Mouse (Mus musculus): Measurements from ENCODE around the gene Gadd45b. TPM values are rescaled to one million over a fixed set of nuclear protein-coding genes. Genes with fewer than 3 reads are reported as not detected.
A peak's percentile ranks its signal among the peaks of the same experiment; 100 is the strongest.

Gene Gadd45b
- total RNA-seq, 2 experiments from 2014 or later, result 8.2 to 14.1 TPM

- intact Hi-C loops (cut with DNase I), result no loop called here
- no peak for DNase-seq (ENCODE audit: low spot score)
Measured at GRCm38 (mm10) chr10:80904004-80904693, 25.7 kb upstream of the Gadd45b start.

- DNase-seq (ENCODE audit: low spot score), result no peak
- intact Hi-C loops (cut with DNase I), result no loop called here
Measured at GRCm38 (mm10) chr10:80904709-80905108, 25.2 kb upstream of the Gadd45b start.

GRCm38 (mm10) chr10:80909375-80910162, 20.3 kb upstream of the Gadd45b start:
- no peak for DNase-seq (ENCODE audit: low spot score)
- intact Hi-C loops (cut with DNase I), result no loop called here

- intact Hi-C loops (cut with DNase I), result no loop called here
- no peak for DNase-seq (ENCODE audit: low spot score)
Measured at GRCm38 (mm10) chr10:80911354-80911753, 18.5 kb upstream of the Gadd45b start.

- DNase-seq (ENCODE audit: low spot score), result no peak
- intact Hi-C loops (cut with DNase I), result no loop called here
Measured at GRCm38 (mm10) chr10:80911891-80912290, 18.0 kb upstream of the Gadd45b start.

- DNase-seq (ENCODE audit: low spot score), result no peak
- intact Hi-C loops (cut with DNase I), result no loop called here
Measured at GRCm38 (mm10) chr10:80913364-80914011, 16.4 kb upstream of the Gadd45b start.

- DNase-seq (ENCODE audit: low spot score), result no peak
- intact Hi-C loops (cut with DNase I), result no loop called here
Measured at GRCm38 (mm10) chr10:80914253-80914656, 15.6 kb upstream of the Gadd45b start.

- intact Hi-C loops (cut with DNase I), result no loop called here
Measured at GRCm38 (mm10) chr10:80915260-80915659, 14.6 kb upstream of the Gadd45b start.

GRCm38 (mm10) chr10:80915736-80916135, 14.1 kb upstream of the Gadd45b start:
- intact Hi-C loops (cut with DNase I), result no loop called here
- no peak for DNase-seq (ENCODE audit: low spot score)

More at GRCm38 (mm10) chr10:80915260-80915659, 14.6 kb upstream of the Gadd45b start:
- no peak for DNase-seq (ENCODE audit: low spot score)

- no peak for DNase-seq (ENCODE audit: low spot score)
- intact Hi-C loops (cut with DNase I), result no loop called here
Measured at GRCm38 (mm10) chr10:80917336-80917778, 12.5 kb upstream of the Gadd45b start.

- DNase-seq (ENCODE audit: low spot score), result no peak
- intact Hi-C loops (cut with DNase I), result loop anchor here (2.0 kb wide), 1 partner anchor 15 kb away; no protein-coding TSS in a partner anchor
Measured at GRCm38 (mm10) chr10:80917779-80918434, 12.0 kb upstream of the Gadd45b start, which contains the start of gene Lmnb2. Gene Lmnb2, minus strand, starts transcription at chr10:80918245.

GRCm38 (mm10) chr10:80921923-80922322, 8.0 kb upstream of the Gadd45b start:
- intact Hi-C loops (cut with DNase I), result no loop called here
- no peak for DNase-seq (ENCODE audit: low spot score)

GRCm38 (mm10) chr10:80925472-80925871, 4.4 kb upstream of the Gadd45b start:
- intact Hi-C loops (cut with DNase I), result no loop called here

GRCm38 (mm10) chr10:80928586-80929298, 1.1 kb upstream of the Gadd45b start:
- intact Hi-C loops (cut with DNase I), result loop anchor here (1.0 to 2.0 kb wide), 2 partner anchors 60 to 66 kb away; no protein-coding TSS in a partner anchor
- peak; percentile 85 for DNase-seq (ENCODE audit: low spot score)

More at GRCm38 (mm10) chr10:80925472-80925871, 4.4 kb upstream of the Gadd45b start:
- DNase-seq (ENCODE audit: low spot score), result no peak

GRCm38 (mm10) chr10:80930361-80931152, 684 bp downstream of the Gadd45b start:
- intact Hi-C loops (cut with DNase I), result loop anchor here (1.0 kb wide), 1 partner anchor 25 kb away; no protein-coding TSS in a partner anchor
- DNase-seq (ENCODE audit: low spot score), result no peak

- no peak for DNase-seq (ENCODE audit: low spot score)
- intact Hi-C loops (cut with DNase I), result loop anchor here (1.0 kb wide), 1 partner anchor 24 kb away; no protein-coding TSS in a partner anchor
Measured at GRCm38 (mm10) chr10:80931153-80931671, 1.3 kb downstream of the Gadd45b start.

GRCm38 (mm10) chr10:80931695-80932094, 1.8 kb downstream of the Gadd45b start:
- intact Hi-C loops (cut with DNase I), result loop anchor here (1.0 kb wide), 1 partner anchor 24 kb away; no protein-coding TSS in a partner anchor

GRCm38 (mm10) chr10:80932206-80932605, 2.3 kb downstream of the Gadd45b start:
- intact Hi-C loops (cut with DNase I), result no loop called here
- no peak for DNase-seq (ENCODE audit: low spot score)

More at GRCm38 (mm10) chr10:80931695-80932094, 1.8 kb downstream of the Gadd45b start:
- DNase-seq (ENCODE audit: low spot score), result no peak

Data from heart, postnatal 25 days (tissue).